Mouse (Mus musculus): ENCODE data around the gene Rnf26. TPM values are rescaled to one million over a fixed set of nuclear protein-coding genes. Genes with fewer than 3 reads are reported as not detected.

Rnf26 gene
- polyA plus RNA-seq, 1 experiment from 2014 or later, result 32.7 TPM

DNA sequence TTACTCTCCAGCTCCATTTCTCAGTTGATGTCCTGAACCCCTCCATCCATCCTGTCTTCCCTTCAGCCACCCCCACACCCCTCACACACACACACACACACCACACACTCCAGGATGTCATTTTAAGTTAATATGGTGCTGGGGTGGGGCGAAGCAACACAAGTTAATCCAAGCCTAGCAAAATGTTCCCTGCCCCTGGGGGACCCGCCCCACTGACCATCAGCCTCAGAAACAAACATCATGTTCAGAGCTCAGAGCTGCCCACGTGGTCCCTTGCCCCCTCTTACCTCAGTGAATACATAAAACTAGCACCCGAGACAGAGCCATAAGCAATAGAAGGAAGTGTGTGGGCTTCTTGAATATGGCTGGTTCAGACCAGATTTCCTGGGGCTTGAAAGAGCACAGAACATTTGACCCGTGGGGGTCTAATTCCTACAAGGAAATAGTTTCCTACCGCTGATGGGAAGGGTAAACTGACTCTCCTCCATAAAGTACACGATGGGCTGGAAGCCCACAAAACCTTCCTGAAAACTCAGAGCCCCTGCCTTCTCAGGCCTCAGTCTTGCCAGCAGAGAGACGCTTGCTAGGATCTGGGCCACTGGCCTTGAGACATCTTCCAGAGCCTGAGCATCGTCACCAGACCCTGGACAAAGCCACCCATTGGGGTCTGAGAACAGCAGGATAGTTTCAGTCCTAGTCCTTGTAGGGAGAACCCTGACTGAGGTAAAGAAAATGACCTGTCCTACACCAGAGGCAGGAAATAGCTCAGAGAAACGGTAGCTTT is 33.1 kb downstream of the Rnf26 start:
- Histone ChIP-seq H3K9me3 (ENCODE audit: control insufficient read depth, low read length) (no peaks in the 10 kb centered on the region), H3K9ac (no peak overlapping the region), H3K4me3 (replicated peaks; ENCODE audit: low read length) (no peak overlapping the region), H3K27me3 (ENCODE audit: control insufficient read depth, insufficient read depth, low read length) (peaks cover 17% of the 10 kb centered on the region), H3K36me3 (replicated peaks; ENCODE audit: control insufficient read depth, insufficient read depth) (no peaks in the 10 kb centered on the region), H3K27ac (no peak overlapping the region), H3K4me1 (replicated peaks; ENCODE audit: control insufficient read depth, insufficient read depth, low read length) (peaks cover 23% of the 10 kb centered on the region), H3K4me2 (replicated peaks) (no peak overlapping the region)
- no peak for DNase-seq (ENCODE audit: low spot score)
- 74% methylated on average over 10 of the region's 10 CpGs for WGBS
- ATAC-seq (ENCODE audit: low FRiP score), result no peak

- Histone ChIP-seq H3K4me3 (replicated peaks; ENCODE audit: low read length) (no peak overlapping the region), H3K9me3 (ENCODE audit: control insufficient read depth, low read length) (no peaks in the 10 kb centered on the region), H3K4me2 (replicated peaks) (no peak overlapping the region), H3K27me3 (ENCODE audit: control insufficient read depth, insufficient read depth, low read length) (peaks cover 10% of the 10 kb centered on the region), H3K9ac (no peak overlapping the region), H3K4me1 (replicated peaks; ENCODE audit: control insufficient read depth, insufficient read depth, low read length) (peaks cover 14% of the 10 kb centered on the region), H3K36me3 (replicated peaks; ENCODE audit: control insufficient read depth, insufficient read depth) (no peaks in the 10 kb centered on the region), H3K27ac (no peak overlapping the region)
- ATAC-seq (ENCODE audit: low FRiP score) (peak; percentile 79; the same call in 1 of the 2 replicates), DNase-seq (ENCODE audit: low spot score) (peak; percentile 59)
- WGBS, result 45% methylated on average over 16 of the region's 16 CpGs
These were observed 34.2 kb downstream of the Rnf26 start for GRCm38 (mm10) chr9:44078955-44079756.

DNA sequence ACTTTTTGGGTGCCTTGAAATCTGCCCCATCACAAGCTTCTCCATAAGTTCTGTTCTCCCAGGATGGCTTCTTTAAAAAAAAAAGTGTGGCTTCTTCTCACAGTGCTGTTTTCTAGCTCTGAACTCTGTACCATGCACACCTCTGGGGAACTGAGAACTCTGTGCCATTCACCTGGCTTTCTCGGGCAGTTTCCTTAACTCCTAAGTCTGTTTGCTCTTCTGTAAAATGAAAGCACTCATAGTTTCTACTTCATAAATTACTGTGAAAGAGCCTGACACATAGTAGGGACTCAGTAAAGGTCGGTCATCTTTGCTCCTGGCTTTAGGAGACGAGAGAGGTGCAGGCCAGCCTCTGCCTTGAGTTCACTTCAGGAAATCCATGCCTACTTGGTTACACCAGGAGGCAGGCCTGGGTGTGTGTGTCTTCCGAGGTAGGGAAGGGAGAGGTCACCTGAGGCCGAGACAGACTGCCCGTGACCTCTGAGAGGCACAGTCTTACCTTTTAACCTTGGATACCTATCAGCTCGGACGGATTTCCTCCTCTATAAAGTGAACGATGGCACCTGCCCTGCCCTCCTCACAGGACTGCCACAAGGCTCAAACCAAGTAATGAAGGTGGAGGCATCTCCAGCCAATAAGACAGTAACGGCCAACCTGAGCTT is 35.0 kb downstream of the Rnf26 start:
- Histone ChIP-seq H3K4me2 (replicated peaks) (no peak overlapping the region), H3K36me3 (replicated peaks; ENCODE audit: control insufficient read depth, insufficient read depth) (no peaks in the 10 kb centered on the region), H3K4me3 (replicated peaks; ENCODE audit: low read length) (no peak overlapping the region), H3K4me1 (replicated peaks; ENCODE audit: control insufficient read depth, insufficient read depth, low read length) (peaks cover 8% of the 10 kb centered on the region; the same call in 1 of the 2 replicates), H3K9me3 (ENCODE audit: control insufficient read depth, low read length) (no peaks in the 10 kb centered on the region), H3K9ac (no peak overlapping the region), H3K27me3 (ENCODE audit: control insufficient read depth, insufficient read depth, low read length) (peaks cover 2% of the 10 kb centered on the region; the same call in 1 of the 2 replicates), H3K27ac (no peak overlapping the region)
- 78% methylated on average over 10 of the region's 10 CpGs for WGBS
- no peak for ATAC-seq (ENCODE audit: low FRiP score)
- DNase-seq (ENCODE audit: low spot score), result no peak

- Histone ChIP-seq H3K4me1 (replicated peaks; ENCODE audit: control insufficient read depth, insufficient read depth, low read length) (peaks cover 9% of the 10 kb centered on the region; the same call in 1 of the 2 replicates), H3K4me3 (replicated peaks; ENCODE audit: low read length) (no peak overlapping the region), H3K9ac (no peak overlapping the region), H3K4me2 (replicated peaks) (no peak overlapping the region), H3K36me3 (replicated peaks; ENCODE audit: control insufficient read depth, insufficient read depth) (no peaks in the 10 kb centered on the region), H3K9me3 (ENCODE audit: control insufficient read depth, low read length) (no peaks in the 10 kb centered on the region), H3K27ac (no peak overlapping the region), H3K27me3 (ENCODE audit: control insufficient read depth, insufficient read depth, low read length) (no peaks in the 10 kb centered on the region; the same call in 1 of the 2 replicates)
- WGBS, result 86% methylated on average over 11 of the region's 11 CpGs
- DNase-seq (ENCODE audit: low spot score) (no peak), ATAC-seq (ENCODE audit: low FRiP score) (no peak)
These were observed 35.9 kb downstream of the Rnf26 start for GRCm38 (mm10) chr9:44077266-44077910.

GRCm38 (mm10) chr9:44076764-44077120 is 36.6 kb downstream of the Rnf26 start:
- WGBS, result 8% methylated on average over 5 of the region's 5 CpGs
- Histone ChIP-seq H3K36me3 (replicated peaks; ENCODE audit: control insufficient read depth, insufficient read depth) (no peaks in the 10 kb centered on the region), H3K4me1 (replicated peaks; ENCODE audit: control insufficient read depth, insufficient read depth, low read length) (peaks cover 15% of the 10 kb centered on the region), H3K27me3 (ENCODE audit: control insufficient read depth, insufficient read depth, low read length) (no peaks in the 10 kb centered on the region), H3K9ac (no peak overlapping the region), H3K9me3 (ENCODE audit: control insufficient read depth, low read length) (no peaks in the 10 kb centered on the region), H3K4me2 (replicated peaks) (no peak overlapping the region), H3K4me3 (replicated peaks; ENCODE audit: low read length) (no peak overlapping the region), H3K27ac (no peak overlapping the region)
- no peak for ATAC-seq (ENCODE audit: low FRiP score)
- DNase-seq (ENCODE audit: low spot score), result peak; percentile 64

GRCm38 (mm10) chr9:44075996-44076763 is 37.1 kb downstream of the Rnf26 start:
- Histone ChIP-seq H3K9ac (no peak overlapping the region), H3K4me1 (replicated peaks; ENCODE audit: control insufficient read depth, insufficient read depth, low read length) (peaks cover 19% of the 10 kb centered on the region)
- WGBS, result 72% methylated on average over 16 of the region's 16 CpGs

DNA sequence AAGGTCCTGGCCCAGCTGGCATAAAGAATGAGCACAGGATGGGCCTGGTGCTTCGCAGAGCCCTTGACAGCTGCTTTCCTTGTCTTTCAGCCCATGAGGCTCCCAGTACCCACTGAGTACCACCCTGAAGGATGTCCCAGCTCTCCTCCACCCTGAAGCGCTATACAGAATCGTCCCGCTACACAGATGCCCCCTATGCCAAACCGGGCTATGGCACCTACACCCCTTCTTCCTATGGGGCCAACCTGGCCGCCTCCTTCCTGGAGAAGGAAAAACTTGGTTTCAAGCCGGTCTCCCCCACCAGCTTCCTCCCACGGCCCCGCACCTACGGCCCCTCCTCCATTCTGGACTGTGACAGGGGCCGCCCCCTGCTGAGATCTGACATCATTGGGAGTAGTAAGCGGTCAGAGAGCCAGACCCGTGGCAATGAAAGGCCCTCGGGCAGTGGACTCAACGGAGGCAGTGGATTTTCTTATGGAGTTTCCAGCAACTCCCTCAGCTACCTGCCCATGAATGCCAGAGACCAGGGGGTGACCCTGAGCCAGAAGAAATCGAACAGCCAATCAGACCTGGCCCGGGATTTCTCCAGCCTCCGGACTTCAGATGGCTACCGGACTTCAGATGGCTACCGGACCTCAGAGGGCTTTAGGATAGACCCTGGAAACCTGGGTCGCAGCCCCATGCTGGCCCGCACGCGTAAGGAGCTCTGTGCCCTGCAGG is 37.9 kb downstream of the Rnf26 start:
- ATAC-seq (ENCODE audit: low FRiP score) (no peak), DNase-seq (ENCODE audit: low spot score) (no peak)
- no peak overlapping the region for H3K4me3 ChIP-seq (replicated peaks; ENCODE audit: low read length)
- H3K4me1 ChIP-seq (replicated peaks; ENCODE audit: control insufficient read depth, insufficient read depth, low read length), result peaks cover 21% of the 10 kb centered on the region
- H3K4me2 ChIP-seq (replicated peaks), result no peak overlapping the region
- no peak overlapping the region for H3K9ac ChIP-seq
- 72% methylated on average over 24 of the region's 24 CpGs for WGBS
- no peak overlapping the region for H3K27ac ChIP-seq
- H3K36me3 ChIP-seq (replicated peaks; ENCODE audit: control insufficient read depth, insufficient read depth), result no peaks in the 10 kb centered on the region
- H3K27me3 ChIP-seq (ENCODE audit: control insufficient read depth, insufficient read depth, low read length), result no peaks in the 10 kb centered on the region
- H3K9me3 ChIP-seq (ENCODE audit: control insufficient read depth, low read length), result no peaks in the 10 kb centered on the region

More at GRCm38 (mm10) chr9:44075996-44076763, 37.1 kb downstream of the Rnf26 start:
- no peak for ATAC-seq (ENCODE audit: low FRiP score)
- no peaks in the 10 kb centered on the region for H3K27me3 ChIP-seq (ENCODE audit: control insufficient read depth, insufficient read depth, low read length)
- no peak overlapping the region for H3K4me2 ChIP-seq (replicated peaks)
- no peak overlapping the region for H3K4me3 ChIP-seq (replicated peaks; ENCODE audit: low read length)
- no peak overlapping the region for H3K27ac ChIP-seq
- H3K36me3 ChIP-seq (replicated peaks; ENCODE audit: control insufficient read depth, insufficient read depth), result no peaks in the 10 kb centered on the region
- no peaks in the 10 kb centered on the region for H3K9me3 ChIP-seq (ENCODE audit: control insufficient read depth, low read length)
- no peak for DNase-seq (ENCODE audit: low spot score)
